Mouse (Mus musculus) liver, adult (tissue): Measurements from ENCODE around the gene Cd53.

Source experiments
- GATA4 ChIP-seq: IDR thresholded peaks from 2 replicates; pipeline ENCODE4 v1.6.1; 2014; ENCODE audit warnings: mild to moderate bottlenecking, low read length; ENCODE audit not compliant: insufficient replicate concordance

Cd53 gene

DNA sequence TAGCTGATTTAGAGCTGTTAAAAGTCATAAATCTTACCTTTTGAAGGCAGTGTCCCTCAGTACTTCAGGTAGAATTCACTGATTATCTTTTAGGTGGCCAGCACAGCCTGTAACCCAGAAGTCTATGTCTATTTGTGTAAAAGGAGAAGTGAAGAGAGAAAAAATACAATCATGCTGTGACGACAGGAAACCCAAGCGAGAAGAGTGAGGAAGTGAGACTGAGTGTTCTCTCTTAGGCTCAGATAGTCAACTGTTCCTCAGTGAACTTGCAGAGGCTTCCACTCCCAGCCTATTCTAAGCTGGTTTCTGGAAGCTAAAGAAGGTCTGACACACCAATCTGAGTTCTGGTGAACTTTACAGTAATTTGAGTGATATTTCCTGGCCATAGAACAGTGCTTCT is at the start of gene Cd53:
Gene Cd53 (minus strand): TSS at position 220 of the 400 bp plus-strand sequence.
- TF ChIP-seq GATA4, result no peak

DNA sequence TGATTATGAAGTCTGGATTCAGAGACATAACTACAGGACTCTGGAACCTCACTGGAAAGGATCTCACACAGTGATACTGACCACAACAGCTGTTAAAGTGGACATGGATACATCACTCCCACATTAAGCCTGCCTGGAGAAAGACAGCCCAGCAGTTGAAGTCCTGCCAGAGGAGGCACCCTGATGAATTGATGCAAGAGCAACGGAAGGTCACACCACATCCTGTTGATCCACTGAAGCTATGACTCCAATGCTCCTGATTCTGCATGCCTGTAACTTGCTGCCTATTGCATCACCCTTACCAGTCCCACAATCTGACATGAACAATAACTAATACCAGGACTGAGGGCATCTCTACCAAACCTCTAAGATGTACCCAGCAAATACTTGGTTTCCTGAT is 42.2 kb upstream of the Cd53 start:
- no peak for TF ChIP-seq GATA4

GRCm38 (mm10) chr3:106826187-106826586 is 36.2 kb upstream of the Cd53 start, which contains the start of gene Olfr266:
TSS of gene Olfr266 (minus strand) at chr3:106826287.
- TF ChIP-seq GATA4, result no peak

DNA sequence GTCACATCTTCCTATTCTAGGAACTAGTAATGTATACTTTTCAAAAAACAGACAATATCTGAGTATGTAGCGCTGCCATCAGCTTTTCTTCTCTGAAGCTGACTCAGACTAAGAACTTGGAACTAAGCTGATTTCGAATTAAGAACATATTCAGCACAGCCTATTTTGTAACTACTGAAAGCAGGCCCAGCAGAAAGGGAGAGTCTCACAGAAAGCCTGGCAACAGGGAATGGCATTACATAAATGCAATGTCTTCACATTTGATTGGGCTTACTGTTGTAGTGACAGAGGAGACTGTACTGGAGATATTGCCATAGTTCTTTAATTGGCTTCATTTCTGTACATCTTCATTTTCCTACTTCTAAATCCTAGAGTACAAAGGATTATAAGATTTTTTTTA is 27.7 kb upstream of the Cd53 start:
- TF ChIP-seq GATA4, result no peak

GRCm38 (mm10) chr3:106808972-106809695 is 19.2 kb upstream of the Cd53 start:
- TF ChIP-seq GATA4, result no peak

DNA sequence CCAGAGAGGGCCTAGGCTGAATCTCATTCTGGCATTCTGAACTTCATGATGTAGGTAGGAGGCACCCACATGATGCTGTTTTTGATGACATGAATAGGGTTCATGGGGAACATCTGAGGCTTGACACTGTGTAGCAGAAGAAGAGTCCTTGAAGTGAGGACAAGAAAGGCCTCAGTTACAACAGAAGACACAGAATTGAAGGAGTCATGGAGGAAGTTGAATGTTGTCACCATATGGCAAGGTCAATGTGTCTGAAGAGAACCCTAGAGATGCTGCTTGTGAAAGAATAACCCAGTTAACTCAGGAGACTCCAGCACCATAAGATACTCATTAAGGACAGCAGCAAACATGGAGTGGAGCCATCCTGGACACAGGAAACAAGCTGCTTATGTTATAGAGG is 8.1 kb upstream of the Cd53 start:
- TF ChIP-seq GATA4, result no peak

DNA sequence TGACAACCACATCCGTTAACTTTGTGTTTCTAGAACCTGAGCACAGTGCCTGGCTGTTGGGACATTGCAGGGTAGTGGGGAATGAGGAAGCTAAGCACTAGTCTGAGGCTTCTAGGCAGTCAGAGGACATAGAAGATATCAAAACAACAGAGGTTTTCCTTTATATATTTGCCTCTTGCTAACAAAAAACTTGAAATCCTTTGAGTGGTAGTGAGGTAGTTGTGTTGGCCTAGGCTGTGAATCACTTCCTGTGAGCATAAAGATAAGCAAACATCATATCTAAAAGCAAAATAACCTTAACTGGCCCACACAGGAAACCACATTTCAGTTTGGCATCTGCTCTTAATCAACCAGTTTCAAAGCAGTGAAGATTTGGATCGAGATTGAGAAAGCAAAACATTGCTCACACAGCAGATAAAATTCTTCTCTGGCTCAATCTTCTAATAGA is 1.5 kb downstream of the Cd53 start:
- TF ChIP-seq GATA4, result no peak

DNA sequence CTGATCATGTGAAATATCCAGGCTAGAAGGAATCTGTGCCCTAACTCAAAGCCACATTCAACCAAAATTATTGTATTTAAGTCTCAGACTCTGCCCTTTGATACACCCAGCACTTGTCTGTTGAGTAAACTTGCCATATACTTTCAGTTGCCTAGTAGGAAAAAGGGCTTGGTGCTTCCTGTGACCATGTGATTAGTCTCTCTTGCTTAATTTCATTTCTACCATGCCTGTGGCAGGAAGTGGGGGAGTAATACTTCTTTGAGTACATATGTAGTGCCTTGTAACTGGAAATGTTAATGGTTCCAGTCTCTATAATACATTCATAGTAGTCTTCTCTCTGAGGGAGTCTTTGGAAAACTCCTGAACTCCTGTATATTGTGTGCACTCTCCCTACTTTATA is 2.0 kb downstream of the Cd53 start:
- no peak for TF ChIP-seq GATA4

GRCm38 (mm10) chr3:106785130-106785529 is 4.8 kb downstream of the Cd53 start:
- TF ChIP-seq GATA4, result no peak

DNA sequence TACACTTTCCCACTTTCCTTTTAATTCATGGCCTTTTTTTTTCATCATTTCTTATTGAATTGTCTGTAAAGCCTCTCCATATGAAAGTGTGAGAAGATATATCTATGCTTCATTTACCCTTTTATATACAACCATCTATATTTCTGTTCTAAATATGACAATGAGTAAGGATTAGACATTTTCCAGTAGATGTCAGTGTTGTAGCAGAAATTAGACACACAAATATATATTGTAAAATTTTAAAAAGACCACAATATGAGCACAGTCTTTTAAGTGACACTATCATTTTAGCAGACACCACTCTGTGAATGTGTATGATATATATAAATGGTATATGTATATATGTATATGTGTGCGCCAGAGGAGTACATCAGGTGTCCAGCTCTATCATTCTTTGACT is 18.1 kb downstream of the Cd53 start:
- TF ChIP-seq GATA4, result no peak

DNA sequence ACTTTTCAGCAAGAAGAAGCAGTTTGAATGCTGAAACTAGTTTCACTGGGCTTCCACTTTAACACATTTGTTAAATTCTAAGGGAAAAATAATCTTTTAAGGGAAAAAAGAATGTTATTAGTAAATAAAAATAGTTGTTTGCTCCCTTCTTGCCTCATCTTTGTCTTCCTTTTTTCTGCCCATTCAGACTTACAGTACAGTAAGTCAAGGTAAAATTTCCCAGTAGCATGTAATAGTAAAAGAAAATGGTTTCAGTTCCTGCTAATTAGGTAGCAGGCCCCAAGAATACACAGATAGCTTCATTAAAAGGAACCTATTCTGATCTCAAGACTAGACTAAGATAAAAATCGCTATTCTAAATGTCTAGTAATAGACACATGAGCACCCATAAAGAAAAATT is 34.1 kb downstream of the Cd53 start:
- no peak for TF ChIP-seq GATA4

DNA sequence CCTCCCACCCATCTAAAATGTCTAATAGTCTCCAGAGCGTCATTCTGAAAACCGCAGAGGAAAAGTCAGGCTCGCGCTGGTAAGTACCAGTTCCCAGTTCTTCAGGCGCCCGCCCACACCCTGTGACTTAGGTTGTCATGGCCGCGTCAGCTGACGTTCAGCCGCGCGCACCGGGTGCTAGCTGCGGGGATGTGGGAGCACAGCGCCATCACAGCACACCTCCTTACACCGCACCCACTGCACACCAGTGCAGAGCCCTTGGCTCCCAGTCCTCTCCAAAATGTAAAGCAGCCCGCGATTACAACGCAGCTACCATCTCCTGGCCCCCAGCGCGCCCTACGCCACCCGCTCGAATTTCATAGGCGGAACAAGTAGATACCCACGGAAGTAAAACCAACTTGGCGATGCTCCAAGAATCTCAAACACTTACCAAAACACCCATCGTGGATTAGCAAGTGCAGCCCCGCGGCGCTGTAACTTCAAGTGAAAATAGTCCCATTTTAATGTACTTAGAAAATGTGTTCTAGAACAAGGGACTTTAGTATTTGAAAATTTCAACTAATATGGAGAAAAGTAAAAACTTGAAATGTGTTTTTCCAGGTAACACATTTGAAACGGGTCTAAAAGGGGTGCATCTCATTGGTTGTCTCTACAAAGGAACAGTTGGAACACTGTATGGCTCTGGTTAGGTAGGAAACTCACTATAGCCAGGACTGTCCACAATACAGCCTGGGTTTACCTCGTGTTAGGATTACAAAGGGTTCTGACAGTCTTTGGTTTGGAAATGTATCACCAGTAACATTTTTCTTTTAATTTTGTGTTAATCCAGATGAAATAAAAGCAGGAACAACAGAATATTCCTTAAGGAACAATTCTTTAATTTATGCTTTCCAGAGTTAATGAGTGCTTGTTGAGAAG is 67.7 kb downstream of the Cd53 start:
- TF ChIP-seq GATA4, result no peak

GRCm38 (mm10) chr3:106721397-106722027 is 68.4 kb downstream of the Cd53 start:
- TF ChIP-seq GATA4, result no peak
